Mouse (Mus musculus) lung, postnatal 0 days (tissue): ENCODE data around the gene Lrrn4. TPM values are rescaled to one million over a fixed set of nuclear protein-coding genes. Genes with fewer than 3 reads are reported as not detected.
A peak's percentile ranks its signal among the peaks of the same experiment; 100 is the strongest.

Experiments
- ATAC-seq: fragments of 200-750 bp; cut with Nextera tagmentation; 2 replicates; pipeline ENCODE4 v1.8.0; 2017; ENCODE audit warnings: moderate library complexity
- DNase-seq: peaks from one replicate; pipeline ENCODE4 v3.0.0-alpha.2; 2016; ENCODE audit warnings: low spot score
- H3K27ac ChIP-seq: fragments of 300-500 bp; sonication (generic); 2 replicates; pipeline ENCODE4 v1.5.1; 2014; ENCODE audit warnings: antibody characterized with exemption, mild to moderate bottlenecking, low read length, mixed read lengths
- H3K27me3 ChIP-seq: fragments of 300-500 bp; sonication (generic); replicated peaks from 2 replicates; pipeline ENCODE4 v1.6.1; 2014; ENCODE audit warnings: low read length, mixed read lengths; ENCODE audit not compliant: insufficient read depth
- H3K36me3 ChIP-seq: fragments of 300-500 bp; sonication (generic); 2 replicates; pipeline ENCODE4 v1.6.1; 2014; ENCODE audit warnings: low read length, mixed read lengths; ENCODE audit not compliant: insufficient read depth
- H3K4me1 ChIP-seq: fragments of 300-500 bp; sonication (generic); 2 replicates; pipeline ENCODE4 v1.6.1; 2014; ENCODE audit warnings: antibody characterized with exemption, low read depth, low read length, mixed read lengths; ENCODE audit not compliant: insufficient read depth
- H3K4me2 ChIP-seq: fragments of 300-500 bp; sonication (generic); replicated peaks from 2 replicates; pipeline ENCODE4 v1.6.1; 2014; ENCODE audit warnings: low read depth, mild to moderate bottlenecking, low read length, moderate library complexity, mixed read lengths
- H3K4me3 ChIP-seq: fragments of 300-500 bp; sonication (generic); 2 replicates; pipeline ENCODE4 v1.5.1; 2014; ENCODE audit warnings: low read depth, low read length
- H3K9ac ChIP-seq: fragments of 300-500 bp; sonication (generic); replicated peaks from 2 replicates; pipeline ENCODE4 v1.6.1; 2014; ENCODE audit warnings: low read depth, mild to moderate bottlenecking
- H3K9me3 ChIP-seq: fragments of 300-500 bp; sonication (generic); 2 replicates; pipeline ENCODE4 v1.6.1; 2016; ENCODE audit warnings: low read length, mixed read lengths
- CTCF ChIP-seq: IDR thresholded peaks from 2 replicates; pipeline ENCODE4 v1.5.1; 2016; ENCODE audit warnings: antibody characterized with exemption, mild to moderate bottlenecking
- EP300 ChIP-seq: IDR thresholded peaks from 2 replicates; pipeline ENCODE4 v1.6.1; 2016; ENCODE audit warnings: antibody characterized with exemption, mild to moderate bottlenecking, control low read depth
- WGBS: fragments of 180-500 bp; shearing (Covaris S2); extraction: QIAGEN DNeasy Blood & Tissue Kit; methylation state at CpG from one replicate; pipeline ENCODE4 v1.1.7; 2014; 5-methylcytosine and 5-hydroxymethylcytosine counted together
- polyA plus RNA-seq: library from polyadenylated mRNA; unstranded; fragments of >200 nt; fragmentation: Nextera tagmentation; extraction: Ambion mirVana; gene quantifications from 2 replicates; pipeline ENCODE4 v1.2.1, GENCODE M21; 2015

The Lrrn4 gene
- 8.0 and 9.2 TPM in 2 replicates for polyA plus RNA-seq

- ATAC-seq, result no peak
- no peaks in the 10 kb centered on the region for H3K36me3 ChIP-seq
- peak within 1 kb of the TSS; percentile 33; the same call in 1 of the 2 replicates for H3K4me3 ChIP-seq
- peak within 1 kb of the TSS; percentile 65 for H3K4me2 ChIP-seq
- H3K27ac ChIP-seq, result no peak within 1 kb of the TSS
- no peaks in the 10 kb centered on the region for H3K9me3 ChIP-seq
- 19% methylated on average over 12 of the region's 12 CpGs for WGBS
- H3K4me1 ChIP-seq, result peaks cover 4% of the 10 kb centered on the region; the same call in 1 of the 2 replicates
- peaks cover 19% of the 10 kb centered on the region for H3K27me3 ChIP-seq
- no peak for TF ChIP-seq EP300
- TF ChIP-seq CTCF, result no peak
- DNase-seq, result no peak
- H3K9ac ChIP-seq, result no peak within 1 kb of the TSS
Observed at GRCm38 (mm10) chr2:132880844-132881645, at the start of gene Lrrn4. Lrrn4 (minus strand) TSS chr2:132880891.

GRCm38 (mm10) chr2:132928999-132929398, 48.3 kb upstream of the Lrrn4 start:
- no peaks in the 10 kb centered on the region for H3K27me3 ChIP-seq
- ATAC-seq (no peak), DNase-seq (no peak)
- no peak overlapping the region for H3K4me3 ChIP-seq
- H3K9me3 ChIP-seq, result no peaks in the 10 kb centered on the region
- H3K27ac ChIP-seq, result no peak overlapping the region
- no peaks in the 10 kb centered on the region for H3K4me1 ChIP-seq
- no peak for TF ChIP-seq CTCF
- TF ChIP-seq EP300, result no peak
- no peak overlapping the region for H3K9ac ChIP-seq
- H3K4me2 ChIP-seq, result no peak overlapping the region
- 81% methylated on average over 2 of the region's 2 CpGs for WGBS
- no peaks in the 10 kb centered on the region for H3K36me3 ChIP-seq

- Histone ChIP-seq H3K36me3 (no peaks in the 10 kb centered on the region), H3K4me3 (no peak overlapping the region), H3K27ac (no peak overlapping the region), H3K4me2 (no peak overlapping the region), H3K9me3 (no peaks in the 10 kb centered on the region), H3K27me3 (no peaks in the 10 kb centered on the region), H3K9ac (no peak overlapping the region), H3K4me1 (no peaks in the 10 kb centered on the region)
- TF ChIP-seq EP300 (no peak), CTCF (no peak)
- DNase-seq (no peak), ATAC-seq (no peak)
- 31% methylated on average over 2 of the region's 2 CpGs for WGBS
Observed at GRCm38 (mm10) chr2:132927871-132928270, 47.2 kb upstream of the Lrrn4 start.

- Histone ChIP-seq H3K9ac (no peak overlapping the region), H3K4me3 (no peak overlapping the region), H3K9me3 (no peaks in the 10 kb centered on the region), H3K27me3 (no peaks in the 10 kb centered on the region), H3K4me1 (no peaks in the 10 kb centered on the region), H3K36me3 (no peaks in the 10 kb centered on the region), H3K27ac (no peak overlapping the region), H3K4me2 (no peak overlapping the region)
- WGBS, result 64% methylated on average over 2 of the region's 2 CpGs
- no peak for DNase-seq
- ATAC-seq, result no peak
- TF ChIP-seq EP300 (no peak), CTCF (no peak)
Observed at GRCm38 (mm10) chr2:132927298-132927697, 46.6 kb upstream of the Lrrn4 start.

- DNase-seq, result peak; percentile 52
- Histone ChIP-seq H3K9ac (no peak overlapping the region), H3K4me2 (no peak overlapping the region), H3K27ac (no peak overlapping the region), H3K9me3 (no peaks in the 10 kb centered on the region), H3K27me3 (no peaks in the 10 kb centered on the region), H3K4me1 (no peaks in the 10 kb centered on the region), H3K4me3 (no peak overlapping the region), H3K36me3 (no peaks in the 10 kb centered on the region)
- ATAC-seq, result peak; percentile 79
- WGBS, result 27% methylated on average over 8 of the region's 8 CpGs
- TF ChIP-seq CTCF (no peak), EP300 (no peak)
Observed at GRCm38 (mm10) chr2:132923290-132924085, 42.8 kb upstream of the Lrrn4 start.

GRCm38 (mm10) chr2:132922076-132922873, 41.6 kb upstream of the Lrrn4 start:
- TF ChIP-seq EP300 (no peak), CTCF (no peak)
- ATAC-seq (no peak), DNase-seq (no peak)
- Histone ChIP-seq H3K27ac (no peak overlapping the region), H3K4me2 (no peak overlapping the region), H3K4me1 (no peaks in the 10 kb centered on the region), H3K4me3 (no peak overlapping the region), H3K9ac (no peak overlapping the region), H3K27me3 (no peaks in the 10 kb centered on the region), H3K9me3 (no peaks in the 10 kb centered on the region), H3K36me3 (no peaks in the 10 kb centered on the region)
- WGBS, result 67% methylated on average over 9 of the region's 9 CpGs
